Mouse (Mus musculus) erythroblast, embryonic 14.5 days (primary cell): ENCODE measurements around the gene Dnase1l3.

Experiments
- GATA1 ChIP-seq: IDR thresholded peaks from 2 replicates; pipeline ENCODE4 v1.6.1; 2012; ENCODE audit warnings: low read length, inconsistent platforms, mixed read lengths
- TAL1 ChIP-seq: IDR thresholded peaks from 3 replicates; pipeline ENCODE4 v1.6.1; 2012; ENCODE audit warnings: low read length, inconsistent platforms, mixed read lengths

DNA sequence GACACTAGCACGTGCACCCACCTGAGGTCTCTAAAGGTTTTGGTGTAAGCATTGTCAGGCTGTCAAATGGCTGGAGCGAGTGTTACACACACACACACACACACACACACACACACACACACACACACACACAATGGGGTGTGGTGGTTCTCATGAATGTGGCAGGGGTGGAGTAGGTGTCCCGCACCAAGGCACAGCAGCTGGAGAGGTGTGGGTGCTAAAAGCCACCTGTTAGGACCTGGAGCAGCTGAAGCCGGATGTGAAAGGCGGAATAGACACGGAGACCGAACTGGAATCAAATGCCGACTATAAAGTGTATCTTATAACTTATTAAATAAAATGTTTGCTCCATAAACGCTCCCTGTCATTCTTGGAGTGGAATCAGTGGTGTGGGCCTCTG, 43.1 kb downstream of the Dnase1l3 start:
- TF ChIP-seq TAL1 (no peak), GATA1 (no peak)
